Mouse (Mus musculus) heart, embryonic 12.5 days (tissue): ENCODE measurements around the gene Slc16a1. TPM values are rescaled to one million over a fixed set of nuclear protein-coding genes. Genes with fewer than 3 reads are reported as not detected.

Experiments
- ATAC-seq: fragments of 200-750 bp; cut with Nextera tagmentation; 2 replicates; pipeline ENCODE4 v1.8.0; 2017; ENCODE audit warnings: moderate TSS enrichment, moderate library complexity; ENCODE audit not compliant: insufficient number of reproducible peaks, low FRiP score
- H3K27ac ChIP-seq: fragments of 300-500 bp; sonication (generic); 2 replicates; pipeline ENCODE4 v1.5.1; 2016; ENCODE audit warnings: mild to moderate bottlenecking, moderate library complexity; ENCODE audit not compliant: poor library complexity, severe bottlenecking
- H3K27me3 ChIP-seq: fragments of 300-500 bp; sonication (generic); replicated peaks from 2 replicates; pipeline ENCODE4 v1.6.1; 2016; ENCODE audit warnings: mild to moderate bottlenecking, moderate library complexity
- H3K36me3 ChIP-seq: fragments of 300-500 bp; sonication (generic); 2 replicates; pipeline ENCODE4 v1.6.1; 2016; ENCODE audit warnings: mild to moderate bottlenecking, moderate library complexity
- H3K4me1 ChIP-seq: fragments of 300-500 bp; sonication (generic); replicated peaks from 2 replicates; pipeline ENCODE4 v1.6.1; 2016; ENCODE audit warnings: mild to moderate bottlenecking
- H3K4me2 ChIP-seq: fragments of 300-500 bp; sonication (generic); 2 replicates; pipeline ENCODE4 v1.6.1; 2016; ENCODE audit warnings: mild to moderate bottlenecking, moderate library complexity
- H3K4me3 ChIP-seq: fragments of 300-500 bp; sonication (generic); 2 replicates; pipeline ENCODE4 v1.5.1; 2016; ENCODE audit warnings: mild to moderate bottlenecking
- H3K9ac ChIP-seq: fragments of 300-500 bp; sonication (generic); 2 replicates; pipeline ENCODE4 v1.6.1; 2016; ENCODE audit warnings: mild to moderate bottlenecking, moderate library complexity
- H3K9me3 ChIP-seq: fragments of 300-500 bp; sonication (generic); replicated peaks from 2 replicates; pipeline ENCODE4 v1.6.1; 2016; ENCODE audit warnings: mild to moderate bottlenecking, moderate library complexity
- WGBS: fragments of 180-500 bp; shearing (Covaris S2); methylation state at CpG from one replicate; pipeline ENCODE4 v1.1.7; 2016; 5-methylcytosine and 5-hydroxymethylcytosine counted together
- polyA plus RNA-seq: library from polyadenylated mRNA; unstranded; fragments of >200 nt; fragmentation: Nextera tagmentation; extraction: Ambion mirVana; gene quantifications from 2 replicates; pipeline ENCODE4 v1.2.1, GENCODE M21; 2016

Gene Slc16a1
- polyA plus RNA-seq, 1 experiment from 2014 or later = 89.3 TPM

GRCm38 (mm10) chr3:104614081-104614480 is 24.4 kb upstream of the Slc16a1 start:
- ATAC-seq = no peak
- Histone ChIP-seq H3K9ac (no peak overlapping the region), H3K36me3 (no peaks in the 10 kb centered on the region), H3K4me1 (peaks cover 21% of the 10 kb centered on the region), H3K4me3 (no peak overlapping the region), H3K27me3 (no peaks in the 10 kb centered on the region; the same call in 1 of the 2 replicates), H3K4me2 (no peak overlapping the region), H3K9me3 (no peaks in the 10 kb centered on the region), H3K27ac (no peak overlapping the region)
- WGBS = 83% methylated on average over 1 of the region's 1 CpGs

GRCm38 (mm10) chr3:104615216-104615615 is 23.3 kb upstream of the Slc16a1 start:
- H3K27ac ChIP-seq = no peak overlapping the region
- H3K4me1 ChIP-seq = peaks cover 16% of the 10 kb centered on the region
- no peak overlapping the region for H3K4me3 ChIP-seq
- no peak overlapping the region for H3K9ac ChIP-seq
- no peaks in the 10 kb centered on the region for H3K9me3 ChIP-seq
- no peaks in the 10 kb centered on the region for H3K36me3 ChIP-seq
- 81% methylated on average over 2 of the region's 2 CpGs for WGBS
- H3K27me3 ChIP-seq = no peaks in the 10 kb centered on the region; the same call in 1 of the 2 replicates
- no peak overlapping the region for H3K4me2 ChIP-seq
- ATAC-seq = no peak

- ATAC-seq = no peak
- H3K4me3 ChIP-seq = no peak overlapping the region
- WGBS = 41% methylated on average over 8 of the region's 8 CpGs
- H3K9me3 ChIP-seq = no peaks in the 10 kb centered on the region
- H3K27ac ChIP-seq = no peak overlapping the region
- no peaks in the 10 kb centered on the region for H3K36me3 ChIP-seq
- H3K4me1 ChIP-seq = peaks cover 11% of the 10 kb centered on the region
- H3K9ac ChIP-seq = no peak overlapping the region
- no peaks in the 10 kb centered on the region; the same call in 1 of the 2 replicates for H3K27me3 ChIP-seq
- no peak overlapping the region for H3K4me2 ChIP-seq
Observed at GRCm38 (mm10) chr3:104616155-104616554, 22.3 kb upstream of the Slc16a1 start.

- H3K27me3 ChIP-seq = no peaks in the 10 kb centered on the region
- H3K4me2 ChIP-seq = no peak overlapping the region
- 0 out of 2 replicates have a peak, but pooled peaks cover 2% of the 10 kb centered on the region for H3K4me1 ChIP-seq
- H3K9ac ChIP-seq = no peak overlapping the region
- no peak overlapping the region for H3K27ac ChIP-seq
- 53% methylated on average over 1 of the region's 1 CpGs for WGBS
- H3K4me3 ChIP-seq = no peak overlapping the region
- no peaks in the 10 kb centered on the region for H3K36me3 ChIP-seq
- no peaks in the 10 kb centered on the region for H3K9me3 ChIP-seq
- no peak for ATAC-seq
Observed at GRCm38 (mm10) chr3:104621841-104622240, 16.6 kb upstream of the Slc16a1 start.

GRCm38 (mm10) chr3:104629810-104630209 is 8.7 kb upstream of the Slc16a1 start:
- Histone ChIP-seq H3K36me3 (no peaks in the 10 kb centered on the region), H3K4me2 (no peak overlapping the region), H3K9ac (no peak overlapping the region), H3K27ac (no peak overlapping the region), H3K4me3 (no peak overlapping the region), H3K27me3 (no peaks in the 10 kb centered on the region), H3K4me1 (no peaks in the 10 kb centered on the region; the same call in 1 of the 2 replicates), H3K9me3 (no peaks in the 10 kb centered on the region)
- no peak for ATAC-seq
- WGBS = 66% methylated on average over 2 of the region's 2 CpGs

- Histone ChIP-seq H3K9ac (no peak overlapping the region), H3K4me2 (no peak overlapping the region), H3K4me1 (no peaks in the 10 kb centered on the region; the same call in 1 of the 2 replicates), H3K27me3 (no peaks in the 10 kb centered on the region), H3K36me3 (no peaks in the 10 kb centered on the region), H3K9me3 (no peaks in the 10 kb centered on the region), H3K4me3 (no peak overlapping the region), H3K27ac (no peak overlapping the region)
- no peak for ATAC-seq
- WGBS = 89% methylated on average over 2 of the region's 2 CpGs
Observed at GRCm38 (mm10) chr3:104630941-104631340, 7.5 kb upstream of the Slc16a1 start.

- peaks cover 4% of the 10 kb centered on the region; the same call in 1 of the 2 replicates for H3K4me1 ChIP-seq
- H3K9ac ChIP-seq = no peak overlapping the region
- no peaks in the 10 kb centered on the region for H3K9me3 ChIP-seq
- no peaks in the 10 kb centered on the region for H3K27me3 ChIP-seq
- H3K4me2 ChIP-seq = no peak overlapping the region
- no peak overlapping the region for H3K4me3 ChIP-seq
- 55% methylated on average over 4 of the region's 4 CpGs for WGBS
- no peak overlapping the region for H3K27ac ChIP-seq
- no peaks in the 10 kb centered on the region for H3K36me3 ChIP-seq
- ATAC-seq = no peak
Observed at GRCm38 (mm10) chr3:104632560-104633162, 5.8 kb upstream of the Slc16a1 start.

GRCm38 (mm10) chr3:104636491-104636890 is 2.0 kb upstream of the Slc16a1 start:
- H3K4me2 ChIP-seq = no peak overlapping the region
- ATAC-seq = no peak
- H3K4me3 ChIP-seq = no peak overlapping the region
- no peaks in the 10 kb centered on the region for H3K27me3 ChIP-seq
- H3K36me3 ChIP-seq = no peaks in the 10 kb centered on the region
- peaks cover 7% of the 10 kb centered on the region for H3K4me1 ChIP-seq
- WGBS = 84% methylated on average over 2 of the region's 2 CpGs
- H3K9me3 ChIP-seq = no peaks in the 10 kb centered on the region
- no peak overlapping the region for H3K27ac ChIP-seq
- H3K9ac ChIP-seq = no peak overlapping the region

GRCm38 (mm10) chr3:104637427-104638402 is 753 bp upstream of the Slc16a1 start:
- Histone ChIP-seq H3K27ac (peak overlapping the region; percentile 83), H3K9ac (peak overlapping the region; percentile 92), H3K4me3 (peak overlapping the region; percentile 78), H3K4me1 (peaks cover 15% of the 10 kb centered on the region), H3K27me3 (no peaks in the 10 kb centered on the region), H3K9me3 (no peaks in the 10 kb centered on the region), H3K4me2 (peak overlapping the region; percentile 72), H3K36me3 (no peaks in the 10 kb centered on the region)
- peak; percentile 57 for ATAC-seq
- 12% methylated on average over 38 of the region's 38 CpGs for WGBS

GRCm38 (mm10) chr3:104638932-104639748 is 672 bp downstream of the Slc16a1 start:
- Histone ChIP-seq H3K4me1 (peaks cover 19% of the 10 kb centered on the region), H3K4me2 (peak overlapping the region; percentile 72), H3K27me3 (no peaks in the 10 kb centered on the region), H3K9me3 (no peaks in the 10 kb centered on the region), H3K36me3 (no peaks in the 10 kb centered on the region), H3K27ac (peak overlapping the region; percentile 86), H3K9ac (peak overlapping the region; percentile 92), H3K4me3 (peak overlapping the region; percentile 78)
- ATAC-seq = peak; percentile 77
- WGBS = under 1% methylated on average over 58 of the region's 58 CpGs
